Mouse (Mus musculus) lung, postnatal 0 days (tissue): ENCODE data around the gene Ppp1r9b.

Source experiments
- CTCF ChIP-seq: IDR thresholded peaks from 2 replicates; pipeline ENCODE4 v1.5.1; 2016; ENCODE audit warnings: antibody characterized with exemption, mild to moderate bottlenecking
- EP300 ChIP-seq: IDR thresholded peaks from 2 replicates; pipeline ENCODE4 v1.6.1; 2016; ENCODE audit warnings: antibody characterized with exemption, mild to moderate bottlenecking, control low read depth

- no peak for TF ChIP-seq CTCF
- no peak for TF ChIP-seq EP300
These were observed 62.2 kb downstream of the Ppp1r9b start for GRCm38 (mm10) chr11:95053062-95053461.
